Mouse (Mus musculus) thymus, adult 18-20 months (tissue): ENCODE results near the gene Ifrd1.
A peak's percentile ranks its signal among the peaks of the same experiment; 100 is the strongest.
"Not testable (repeated sequence)": the region's sequence is repeated elsewhere in the genome, so short reads cannot be mapped to it uniquely, and the experiment has no call there.

Experiments
- DNase-seq, 2 experiments: peaks; one replicate each; pipeline ENCODE4 v3.0.0; 2022; ENCODE audit warnings: mixed read lengths in 2 of 2

Ifrd1 gene

GRCm38 (mm10) chr12:40198427-40198826, 49.9 kb downstream of the Ifrd1 start:
- DNase-seq, result peak; percentile 65 to 81

GRCm38 (mm10) chr12:40198019-40198418, 50.3 kb downstream of the Ifrd1 start:
- no peak for DNase-seq

- no peak for DNase-seq
Observed at GRCm38 (mm10) chr12:40197511-40197910, 50.8 kb downstream of the Ifrd1 start.

GRCm38 (mm10) chr12:40185474-40185873, 62.8 kb downstream of the Ifrd1 start:
- no peak for DNase-seq

- DNase-seq, result no peak
Observed at GRCm38 (mm10) chr12:40177089-40177488, 71.2 kb downstream of the Ifrd1 start.

GRCm38 (mm10) chr12:40176158-40176557, 72.1 kb downstream of the Ifrd1 start:
- DNase-seq, result no peak

- not testable (repeated sequence) for DNase-seq
Observed at GRCm38 (mm10) chr12:40175171-40175570, 73.1 kb downstream of the Ifrd1 start.

- DNase-seq, result no peak
Observed at GRCm38 (mm10) chr12:40171637-40172036, 76.7 kb downstream of the Ifrd1 start.

GRCm38 (mm10) chr12:40169675-40170074, 78.6 kb downstream of the Ifrd1 start:
- DNase-seq, result no peak

- no peak for DNase-seq
Observed at GRCm38 (mm10) chr12:40164621-40165020, 83.7 kb downstream of the Ifrd1 start.

GRCm38 (mm10) chr12:40160777-40161176, 87.5 kb downstream of the Ifrd1 start:
- DNase-seq, result no peak

GRCm38 (mm10) chr12:40154188-40154587, 94.1 kb downstream of the Ifrd1 start:
- no peak for DNase-seq

GRCm38 (mm10) chr12:40152353-40153069, 95.8 kb downstream of the Ifrd1 start:
- DNase-seq, result no peak
